Mouse (Mus musculus) liver, postnatal 0 days (tissue): ENCODE data around the gene Slc10a6. TPM values are rescaled to one million over a fixed set of nuclear protein-coding genes. Genes with fewer than 3 reads are reported as not detected.

Experiments used
- ATAC-seq: fragments of 200-750 bp; cut with Nextera tagmentation; 2 replicates; pipeline ENCODE4 v1.8.0; 2017; ENCODE audit warnings: mild to moderate bottlenecking, moderate library complexity
- DNase-seq: peaks from one replicate; pipeline ENCODE4 v3.0.0-alpha.2; 2016
- H3K27ac ChIP-seq: fragments of 300-500 bp; sonication (generic); 2 replicates; pipeline ENCODE4 v1.5.1; 2014; ENCODE audit warnings: antibody characterized with exemption, moderate library complexity, mild to moderate bottlenecking, low read depth
- H3K27me3 ChIP-seq: fragments of 300-500 bp; sonication (generic); 2 replicates; pipeline ENCODE4 v1.6.1; 2014; ENCODE audit warnings: low read length, control low read depth, mixed read lengths; ENCODE audit not compliant: insufficient read depth
- H3K36me3 ChIP-seq: fragments of 300-500 bp; sonication (generic); replicated peaks from 2 replicates; pipeline ENCODE4 v1.6.1; 2014; ENCODE audit warnings: mild to moderate bottlenecking, control low read depth, low read length, moderate library complexity, mixed read lengths; ENCODE audit not compliant: insufficient read depth
- H3K4me1 ChIP-seq: fragments of 300-500 bp; sonication (generic); 2 replicates; pipeline ENCODE4 v1.6.1; 2014; ENCODE audit warnings: antibody characterized with exemption, mild to moderate bottlenecking, control low read depth; ENCODE audit not compliant: insufficient read depth
- H3K4me2 ChIP-seq: fragments of 300-500 bp; sonication (generic); 2 replicates; pipeline ENCODE4 v1.6.1; 2014; ENCODE audit warnings: low read depth, mild to moderate bottlenecking, low read length, moderate library complexity, mixed read lengths
- H3K4me3 ChIP-seq: fragments of 300-500 bp; sonication (generic); 2 replicates; pipeline ENCODE4 v1.5.1; 2014; ENCODE audit warnings: low read depth, low read length
- H3K9ac ChIP-seq: fragments of 300-500 bp; sonication (generic); replicated peaks from 2 replicates; pipeline ENCODE4 v1.6.1; 2014; ENCODE audit warnings: mild to moderate bottlenecking, moderate library complexity
- H3K9me3 ChIP-seq: fragments of 300-500 bp; sonication (generic); 2 replicates; pipeline ENCODE4 v1.6.1; 2016; ENCODE audit warnings: mild to moderate bottlenecking, control low read depth, low read length, mixed read lengths
- CTCF ChIP-seq: sonication (generic); IDR thresholded peaks from 2 replicates; pipeline ENCODE4 v1.5.1; 2016; ENCODE audit warnings: antibody characterized with exemption, low read depth
- EP300 ChIP-seq: IDR thresholded peaks from 2 replicates; pipeline ENCODE4 v1.6.1; 2016; ENCODE audit warnings: antibody characterized with exemption, low read depth, mild to moderate bottlenecking
- WGBS: fragments of 180-500 bp; shearing (Covaris S2); extraction: QIAGEN DNeasy Blood & Tissue Kit; methylation state at CpG from one replicate; pipeline ENCODE4 v1.1.7; 2014; ENCODE audit not compliant: insufficient replicate concordance; 5-methylcytosine and 5-hydroxymethylcytosine counted together
- polyA plus RNA-seq: library from polyadenylated mRNA; unstranded; fragments of >200 nt; fragmentation: Nextera tagmentation; extraction: Ambion mirVana; gene quantifications from 2 replicates; pipeline ENCODE4 v1.2.1, GENCODE M21; 2015

Slc10a6 gene
- polyA plus RNA-seq, 1 experiment from 2014 or later: 0.09 TPM

DNA sequence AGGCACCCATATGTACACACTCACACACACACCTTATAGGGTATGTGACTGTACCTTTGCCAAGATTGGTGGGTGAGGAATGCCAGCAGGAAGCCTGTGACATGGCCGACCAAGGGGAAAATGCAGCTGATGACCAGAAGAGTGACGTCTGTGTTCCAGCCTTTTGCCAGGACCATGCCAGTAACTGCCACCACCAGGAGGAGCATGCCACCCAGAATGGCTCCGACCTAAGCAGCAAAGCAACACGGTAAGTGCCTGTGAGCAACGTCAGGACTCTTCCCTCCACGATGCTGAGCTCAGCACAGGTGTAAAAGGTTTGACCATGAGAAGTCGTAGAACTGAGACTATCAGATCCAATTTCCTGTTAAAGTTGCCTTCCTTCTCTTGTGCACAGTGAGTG is 16.9 kb downstream of the Slc10a6 start:
- Histone ChIP-seq H3K9me3 (no peaks in the 10 kb centered on the region), H3K4me3 (no peak overlapping the region), H3K27ac (no peak overlapping the region), H3K4me1 (no peaks in the 10 kb centered on the region), H3K9ac (no peak overlapping the region), H3K36me3 (no peaks in the 10 kb centered on the region), H3K27me3 (no peaks in the 10 kb centered on the region), H3K4me2 (no peak overlapping the region)
- WGBS: 78% methylated on average over 7 of the region's 7 CpGs
- DNase-seq: no peak
- ATAC-seq: no peak
- TF ChIP-seq CTCF (0 out of 2 replicates have a peak, but pooled peaks have one; percentile 19), EP300 (no peak)

DNA sequence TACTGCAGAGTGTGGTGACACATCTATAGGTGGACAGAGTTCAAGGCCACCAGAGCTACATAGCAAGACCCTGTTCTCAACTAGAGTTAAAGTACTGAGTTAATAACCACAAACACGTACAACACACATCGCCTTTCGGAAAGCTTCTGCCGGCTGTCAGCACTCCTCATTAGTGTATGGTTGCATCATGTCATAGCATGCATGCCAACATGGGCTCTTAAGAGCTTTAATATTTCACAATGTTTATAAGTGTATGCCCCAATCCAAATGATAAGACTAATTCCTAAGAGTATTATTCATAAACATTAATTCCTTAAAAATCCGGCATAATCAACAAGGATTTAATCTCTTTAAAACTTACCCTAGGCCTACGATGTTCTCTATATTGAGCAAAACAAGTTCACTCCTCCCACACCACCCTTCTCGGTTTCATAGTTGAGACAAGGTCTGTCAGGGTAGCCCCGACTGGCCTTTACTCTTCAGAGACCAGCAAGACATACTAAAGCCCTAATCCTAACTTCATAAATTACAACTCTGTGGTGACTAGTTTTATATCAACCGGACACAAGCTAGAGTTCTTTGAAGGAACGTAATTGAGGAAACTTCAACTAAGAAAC is 18.2 kb downstream of the Slc10a6 start:
- ATAC-seq (no peak), DNase-seq (no peak)
- Histone ChIP-seq H3K4me3 (no peak overlapping the region), H3K4me1 (no peaks in the 10 kb centered on the region), H3K9ac (no peak overlapping the region), H3K27ac (no peak overlapping the region), H3K27me3 (no peaks in the 10 kb centered on the region), H3K36me3 (no peaks in the 10 kb centered on the region), H3K9me3 (no peaks in the 10 kb centered on the region), H3K4me2 (no peak overlapping the region)
- TF ChIP-seq CTCF (no peak), EP300 (no peak)
- WGBS: 80% methylated on average over 10 of the region's 10 CpGs

DNA sequence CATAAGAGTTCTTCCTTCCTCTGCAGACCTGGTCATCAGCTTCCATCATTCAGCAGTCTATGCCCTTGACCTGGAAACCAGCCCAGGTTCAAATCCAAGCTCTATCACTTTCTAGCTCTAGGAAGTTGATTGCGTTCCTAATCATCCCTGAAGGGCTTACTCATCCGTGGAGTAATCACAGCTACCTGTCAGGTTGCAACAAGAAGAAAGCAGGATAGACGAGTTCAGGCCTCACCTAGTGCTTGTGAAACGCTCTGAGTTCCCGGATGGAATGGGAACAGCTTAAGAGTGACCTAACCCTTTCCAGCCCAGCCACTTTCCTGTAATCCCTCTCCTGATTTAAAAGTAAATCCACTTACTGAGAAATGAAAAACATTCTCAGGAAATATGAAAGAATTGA is 19.1 kb downstream of the Slc10a6 start:
- H3K36me3 ChIP-seq: no peaks in the 10 kb centered on the region
- H3K4me2 ChIP-seq: no peak overlapping the region
- 75% methylated on average over 5 of the region's 5 CpGs for WGBS
- H3K9ac ChIP-seq: no peak overlapping the region
- H3K27me3 ChIP-seq: no peaks in the 10 kb centered on the region
- ATAC-seq: no peak
- H3K4me3 ChIP-seq: no peak overlapping the region
- no peak for DNase-seq
- TF ChIP-seq CTCF (no peak), EP300 (no peak)
- no peaks in the 10 kb centered on the region for H3K9me3 ChIP-seq
- H3K27ac ChIP-seq: no peak overlapping the region
- H3K4me1 ChIP-seq: no peaks in the 10 kb centered on the region

DNA sequence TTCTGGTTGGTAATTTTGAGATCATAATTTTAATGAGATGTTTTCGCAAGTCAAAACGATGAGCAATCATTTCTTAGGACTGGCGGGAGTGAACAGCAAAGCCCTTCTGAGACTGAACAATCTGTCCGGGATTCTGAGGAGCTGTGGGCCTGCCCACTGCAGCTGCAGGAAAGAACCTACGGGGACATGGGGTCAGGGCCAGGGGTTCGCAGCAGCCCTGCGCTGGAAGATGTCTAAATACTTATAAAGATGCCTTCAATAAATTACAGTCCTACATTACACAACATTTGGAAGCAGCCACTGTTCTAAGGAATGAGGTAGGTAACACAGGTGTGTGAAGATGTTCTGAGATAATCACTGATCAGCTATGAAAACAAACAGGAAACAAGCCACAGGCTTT is 23.5 kb downstream of the Slc10a6 start:
- 83% methylated on average over 7 of the region's 7 CpGs for WGBS
- Histone ChIP-seq H3K4me2 (no peak overlapping the region), H3K9me3 (no peaks in the 10 kb centered on the region), H3K9ac (no peak overlapping the region), H3K27me3 (no peaks in the 10 kb centered on the region), H3K4me3 (no peak overlapping the region), H3K27ac (no peak overlapping the region), H3K36me3 (no peaks in the 10 kb centered on the region), H3K4me1 (no peaks in the 10 kb centered on the region)
- no peak for DNase-seq
- no peak for ATAC-seq
- TF ChIP-seq CTCF (no peak), EP300 (no peak)

DNA sequence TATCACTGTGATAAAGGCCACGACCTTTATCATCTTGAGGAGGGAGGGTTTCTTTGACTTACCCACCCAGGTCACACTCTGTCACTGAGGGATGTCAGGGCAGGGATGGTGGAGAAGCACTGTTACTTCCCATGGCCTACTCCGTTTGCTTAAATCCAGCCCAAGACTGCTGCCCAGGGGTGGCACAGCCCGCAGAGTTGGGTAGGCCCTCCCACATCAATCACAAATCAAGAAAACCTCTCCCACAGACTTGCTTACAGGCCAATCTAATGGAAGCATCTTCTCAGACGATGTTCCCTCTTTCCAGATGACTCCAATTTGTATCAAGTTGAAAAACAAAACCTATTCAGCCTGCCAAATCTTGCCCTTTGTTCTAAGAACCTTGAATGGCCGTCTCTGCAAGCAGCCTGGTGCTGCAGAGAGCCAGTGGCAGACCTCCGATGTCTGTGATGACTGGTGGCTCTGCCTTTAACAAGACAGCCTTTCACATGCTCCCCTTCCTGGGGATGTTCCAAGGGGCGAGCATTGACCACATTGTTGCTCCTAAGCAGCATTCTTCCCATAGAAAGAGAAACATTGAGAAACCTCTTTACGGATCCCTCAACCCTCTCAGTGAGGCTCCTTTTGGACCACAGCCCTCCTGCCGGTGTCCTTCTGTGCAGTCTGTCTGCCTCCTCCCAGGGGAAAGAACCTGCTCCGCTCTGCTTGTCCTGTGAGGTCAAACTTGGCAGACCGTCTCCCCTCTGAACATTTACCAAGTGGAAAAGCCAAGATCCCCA is 25.9 kb downstream of the Slc10a6 start:
- H3K4me3 ChIP-seq: no peak overlapping the region
- no peaks in the 10 kb centered on the region for H3K36me3 ChIP-seq
- no peaks in the 10 kb centered on the region for H3K27me3 ChIP-seq
- DNase-seq (no peak), ATAC-seq (no peak)
- no peaks in the 10 kb centered on the region for H3K9me3 ChIP-seq
- H3K4me1 ChIP-seq: no peaks in the 10 kb centered on the region
- WGBS: 72% methylated on average over 11 of the region's 11 CpGs
- H3K27ac ChIP-seq: no peak overlapping the region
- no peak overlapping the region for H3K4me2 ChIP-seq
- TF ChIP-seq CTCF (no peak), EP300 (no peak)
- no peak overlapping the region for H3K9ac ChIP-seq

DNA sequence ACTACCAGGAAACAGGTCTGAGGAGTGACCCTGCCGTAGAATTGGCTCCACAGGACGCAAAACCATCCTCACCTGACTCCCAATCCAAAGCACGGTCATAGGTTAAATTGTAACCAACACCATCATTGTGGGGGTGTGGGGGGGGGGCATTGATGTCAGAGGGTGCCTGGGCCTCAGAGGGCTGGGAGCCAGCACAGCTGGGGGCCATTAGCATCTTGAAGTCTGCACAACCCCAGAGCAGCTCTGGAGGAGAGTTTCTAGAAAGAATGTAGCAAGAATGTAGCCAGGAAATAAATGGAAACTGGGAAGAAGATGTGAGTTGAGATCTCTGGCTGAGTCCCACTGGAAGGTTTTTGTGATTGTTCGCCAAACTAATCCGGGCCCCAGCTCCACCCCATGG is 30.3 kb downstream of the Slc10a6 start:
- Histone ChIP-seq H3K4me1 (no peaks in the 10 kb centered on the region), H3K9ac (no peak overlapping the region), H3K9me3 (no peaks in the 10 kb centered on the region), H3K27ac (no peak overlapping the region), H3K4me3 (no peak overlapping the region), H3K27me3 (no peaks in the 10 kb centered on the region), H3K4me2 (no peak overlapping the region), H3K36me3 (no peaks in the 10 kb centered on the region)
- no peak for TF ChIP-seq EP300
- TF ChIP-seq CTCF: no peak
- DNase-seq (no peak), ATAC-seq (no peak)
- WGBS: 77% methylated on average over 5 of the region's 5 CpGs
